Mouse (Mus musculus) cortical plate, adult 2 months (tissue): ENCODE data around the gene Rtn4rl1. TPM values are rescaled to one million over a fixed set of nuclear protein-coding genes. Genes with fewer than 3 reads are reported as not detected.

ENCODE experiments used
- H3K27ac ChIP-seq: fragments of 200-500 bp; 2 replicates; pipeline ENCODE4 v1.5.1; 2012; ENCODE audit warnings: low read length, control low read depth, inconsistent platforms; ENCODE audit not compliant: insufficient read depth
- H3K4me1 ChIP-seq: fragments of 200-500 bp; 2 replicates; pipeline ENCODE4 v1.6.1; 2011; ENCODE audit warnings: low read length; ENCODE audit not compliant: control insufficient read depth, insufficient read depth
- H3K4me3 ChIP-seq: fragments of 200-500 bp; 2 replicates; pipeline ENCODE4 v1.5.1; 2011; ENCODE audit warnings: mild to moderate bottlenecking, low read length, control low read depth; ENCODE audit not compliant: insufficient read depth
- CTCF ChIP-seq: fragments of 200-500 bp; IDR thresholded peaks from 2 replicates; pipeline ENCODE4 v1.5.1; 2011; ENCODE audit warnings: mild to moderate bottlenecking, control low read depth, low read length; ENCODE audit not compliant: insufficient read depth; ENCODE audit errors: extremely low read depth
- POLR2A ChIP-seq: fragments of 200-500 bp; IDR thresholded peaks from 2 replicates; pipeline ENCODE4 v1.6.1; 2011; ENCODE audit warnings: mild to moderate bottlenecking, low read length, control low read depth; ENCODE audit not compliant: insufficient read depth; ENCODE audit errors: extremely low read depth
- polyA plus RNA-seq: library from polyadenylated mRNA; depleted of rRNA; stranded (reverse); fragments of >200 nt; gene quantifications from 2 replicates; pipeline ENCODE4 v1.2.3, GENCODE M21; 2012

Gene Rtn4rl1
- polyA plus RNA-seq, 1 experiment = 37.9 TPM

DNA sequence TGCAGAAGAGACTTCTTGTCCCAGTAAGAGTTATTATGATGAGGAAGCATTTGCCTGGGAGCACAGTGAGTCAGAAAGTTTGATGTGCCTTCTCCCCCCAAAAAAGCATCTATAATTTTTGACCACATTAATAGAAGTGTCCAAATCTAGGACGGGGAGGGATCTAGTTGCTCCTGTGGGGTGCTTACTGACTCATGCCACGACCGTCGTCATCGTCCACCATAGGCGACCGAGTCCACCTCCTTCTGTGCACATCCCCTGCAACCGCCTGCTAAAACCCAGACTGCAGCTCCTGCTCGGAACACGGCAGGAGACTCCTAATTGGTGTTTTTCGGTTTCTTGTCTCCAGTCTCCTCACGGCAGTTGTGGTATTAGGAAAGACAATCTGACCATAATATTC, 30.5 kb downstream of the Rtn4rl1 start:
- H3K4me1 ChIP-seq = peaks cover 4% of the 10 kb centered on the region
- H3K4me3 ChIP-seq = no peak overlapping the region
- no peak overlapping the region for H3K27ac ChIP-seq
- no peak for TF ChIP-seq CTCF
- no peak for TF ChIP-seq POLR2A

DNA sequence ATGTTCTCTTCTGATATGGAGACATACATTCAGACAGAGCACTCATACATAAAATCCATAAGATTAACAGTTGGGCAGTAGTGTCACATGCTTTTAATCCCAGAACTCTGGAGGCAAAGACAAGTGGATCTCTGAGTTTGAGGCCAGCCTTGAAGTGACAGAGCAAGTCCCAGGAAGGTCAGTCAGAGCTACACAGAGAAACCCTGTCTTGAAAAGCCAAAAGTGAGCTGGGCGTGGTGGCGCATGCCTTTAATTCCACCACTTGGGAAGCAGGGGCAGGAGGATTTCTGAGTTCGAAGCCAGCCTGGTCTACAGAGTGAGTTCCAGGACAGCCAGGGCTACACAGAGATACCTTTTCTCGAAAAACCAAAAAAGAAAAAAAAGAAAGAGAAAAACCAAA, 31.3 kb downstream of the Rtn4rl1 start:
- H3K4me1 ChIP-seq = peaks cover 4% of the 10 kb centered on the region; the same call in 1 of the 2 replicates
- no peak overlapping the region for H3K4me3 ChIP-seq
- TF ChIP-seq POLR2A (no peak), CTCF (no peak)
- no peak overlapping the region for H3K27ac ChIP-seq

DNA sequence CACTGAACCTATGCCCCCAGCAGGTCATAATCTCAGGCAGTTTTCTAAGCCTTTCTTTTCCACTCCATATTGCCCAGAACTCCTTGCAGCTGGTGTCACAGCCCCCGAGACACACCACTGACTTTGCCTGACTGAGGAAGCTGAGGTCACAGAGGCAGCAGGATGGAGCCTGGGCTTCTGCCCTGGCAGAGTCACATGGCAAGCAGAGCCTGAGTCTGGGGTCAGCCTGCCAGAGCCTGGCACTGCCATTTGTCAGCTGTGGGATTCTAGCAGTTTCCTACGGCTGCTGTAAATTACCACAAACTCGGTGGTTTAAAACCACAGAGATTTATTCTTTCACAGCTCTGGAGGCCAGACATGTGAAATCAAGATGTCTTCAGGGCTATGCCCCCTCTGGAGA, 34.0 kb downstream of the Rtn4rl1 start:
- no peak overlapping the region for H3K27ac ChIP-seq
- TF ChIP-seq CTCF (no peak), POLR2A (no peak)
- H3K4me3 ChIP-seq = no peak overlapping the region
- no peaks in the 10 kb centered on the region for H3K4me1 ChIP-seq

GRCm38 (mm10) chr11:75229289-75229688, 35.7 kb downstream of the Rtn4rl1 start:
- H3K27ac ChIP-seq = no peak overlapping the region
- H3K4me1 ChIP-seq = no peaks in the 10 kb centered on the region
- no peak for TF ChIP-seq POLR2A
- TF ChIP-seq CTCF = no peak
- no peak overlapping the region for H3K4me3 ChIP-seq

DNA sequence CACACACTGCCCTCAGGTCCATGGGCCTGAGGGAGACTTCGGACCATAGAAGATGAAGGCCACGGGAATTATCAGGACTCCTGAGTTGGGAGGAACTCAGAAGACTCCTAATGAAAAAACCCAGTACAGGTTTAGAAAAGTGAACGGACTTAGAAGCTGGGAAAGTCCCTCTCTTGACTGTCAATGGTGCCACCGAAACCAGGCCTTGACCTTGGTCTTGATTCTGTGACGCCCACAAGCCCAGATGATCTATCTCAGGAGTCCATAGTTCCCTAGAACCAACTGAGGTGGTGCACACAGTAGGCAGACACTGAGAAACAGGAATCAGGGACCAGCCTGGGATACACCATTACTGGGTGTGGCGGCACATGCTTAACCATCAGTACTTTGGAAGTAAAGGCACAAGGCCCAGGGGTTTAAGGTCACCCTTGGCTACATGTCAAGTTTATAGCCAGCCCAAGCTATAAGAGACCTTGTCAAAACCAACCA, 36.7 kb downstream of the Rtn4rl1 start:
- no peak overlapping the region for H3K4me3 ChIP-seq
- no peak overlapping the region for H3K27ac ChIP-seq
- TF ChIP-seq POLR2A = no peak
- TF ChIP-seq CTCF = no peak
- H3K4me1 ChIP-seq = peaks cover 6% of the 10 kb centered on the region; the same call in 1 of the 2 replicates

GRCm38 (mm10) chr11:75231756-75232155, 38.2 kb downstream of the Rtn4rl1 start:
- Histone ChIP-seq H3K4me3 (no peak overlapping the region), H3K27ac (no peak overlapping the region), H3K4me1 (peaks cover 10% of the 10 kb centered on the region; the same call in 1 of the 2 replicates)
- TF ChIP-seq POLR2A = no peak
- TF ChIP-seq CTCF = peak; percentile 52

DNA sequence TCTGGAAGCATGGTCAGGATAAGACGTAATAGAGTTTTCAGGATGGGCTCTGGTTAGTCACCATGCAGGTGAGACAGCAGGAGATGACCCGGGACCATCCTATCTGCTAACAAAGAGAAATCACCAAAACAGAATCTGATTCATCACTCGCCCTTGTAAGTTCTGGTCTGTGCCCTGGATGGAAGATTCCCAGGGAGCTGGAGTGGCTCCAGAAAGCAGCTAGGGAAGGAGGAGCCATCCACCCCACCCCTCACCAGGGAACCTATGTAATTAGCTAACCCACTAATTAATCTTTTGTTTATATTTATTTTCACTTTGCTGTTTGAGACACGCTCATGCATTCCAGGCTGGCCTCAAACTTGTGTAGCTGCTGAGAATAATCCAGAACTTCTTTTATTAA, 38.9 kb downstream of the Rtn4rl1 start:
- H3K4me3 ChIP-seq = no peak overlapping the region
- TF ChIP-seq POLR2A = no peak
- TF ChIP-seq CTCF = no peak
- peaks cover 10% of the 10 kb centered on the region; the same call in 1 of the 2 replicates for H3K4me1 ChIP-seq
- H3K27ac ChIP-seq = no peak overlapping the region

DNA sequence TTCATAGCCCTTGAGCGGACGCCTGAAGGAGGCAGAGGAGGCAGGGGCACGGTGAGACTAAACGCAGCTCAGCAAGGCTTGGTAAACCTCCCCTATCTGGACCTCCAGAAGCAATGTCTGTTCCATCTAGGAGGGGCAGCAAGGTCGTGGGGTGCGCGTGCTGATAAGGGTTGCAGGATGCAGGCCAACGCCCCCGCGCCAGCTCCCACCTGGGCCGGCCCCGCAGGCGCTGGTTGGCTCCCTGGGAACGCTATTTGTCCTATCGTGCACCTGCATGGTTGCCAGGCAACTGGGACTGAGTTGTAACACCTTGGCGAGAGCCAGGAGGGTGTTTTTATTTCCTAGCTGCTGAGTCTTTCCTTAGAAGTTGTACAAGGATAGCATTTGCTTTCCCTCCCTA, 41.2 kb downstream of the Rtn4rl1 start:
- Histone ChIP-seq H3K4me1 (peaks cover 10% of the 10 kb centered on the region; the same call in 1 of the 2 replicates), H3K4me3 (peak overlapping the region; percentile 13; the same call in 1 of the 2 replicates), H3K27ac (no peak overlapping the region)
- TF ChIP-seq CTCF (no peak), POLR2A (no peak)

DNA sequence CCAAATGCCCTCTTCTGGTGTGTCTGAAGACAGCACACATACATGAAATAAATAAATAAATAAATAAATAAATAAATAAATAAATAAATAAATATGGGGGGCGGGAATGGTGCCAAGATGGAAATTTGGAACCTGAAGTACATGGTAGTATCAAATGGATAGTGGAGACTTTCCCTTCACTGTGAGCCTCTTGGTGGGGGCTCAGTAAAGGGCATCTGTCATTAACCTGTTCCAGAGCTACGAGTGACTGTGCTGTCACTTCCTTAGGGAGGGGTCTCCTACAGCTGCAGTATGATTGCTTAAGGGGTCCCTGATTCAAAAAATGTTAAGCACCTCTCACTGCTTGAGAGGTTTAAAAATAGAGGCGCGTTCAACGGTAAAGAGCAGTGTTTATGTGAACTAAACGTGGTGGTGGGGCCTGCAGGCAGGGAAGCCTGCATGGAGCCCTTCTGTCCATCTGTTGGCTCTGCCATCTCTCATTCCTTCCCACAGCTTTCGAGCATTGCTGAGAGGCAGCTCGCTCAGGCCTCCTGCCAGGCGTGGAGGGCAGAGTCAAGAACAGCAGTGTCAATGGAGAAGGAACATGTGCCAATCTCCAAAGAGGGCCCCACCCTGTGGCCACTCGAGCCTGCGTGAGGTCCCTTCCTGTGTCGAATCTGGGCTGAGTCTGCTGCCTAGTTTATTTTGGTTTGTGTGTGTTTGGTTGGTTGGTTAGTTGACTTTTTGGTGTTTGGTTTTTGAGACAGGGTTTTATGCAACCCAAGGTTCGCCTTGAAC, 46.8 kb downstream of the Rtn4rl1 start:
- TF ChIP-seq POLR2A (no peak), CTCF (no peak)
- H3K27ac ChIP-seq = no peak overlapping the region
- H3K4me3 ChIP-seq = no peak overlapping the region
- H3K4me1 ChIP-seq = peaks cover 11% of the 10 kb centered on the region

DNA sequence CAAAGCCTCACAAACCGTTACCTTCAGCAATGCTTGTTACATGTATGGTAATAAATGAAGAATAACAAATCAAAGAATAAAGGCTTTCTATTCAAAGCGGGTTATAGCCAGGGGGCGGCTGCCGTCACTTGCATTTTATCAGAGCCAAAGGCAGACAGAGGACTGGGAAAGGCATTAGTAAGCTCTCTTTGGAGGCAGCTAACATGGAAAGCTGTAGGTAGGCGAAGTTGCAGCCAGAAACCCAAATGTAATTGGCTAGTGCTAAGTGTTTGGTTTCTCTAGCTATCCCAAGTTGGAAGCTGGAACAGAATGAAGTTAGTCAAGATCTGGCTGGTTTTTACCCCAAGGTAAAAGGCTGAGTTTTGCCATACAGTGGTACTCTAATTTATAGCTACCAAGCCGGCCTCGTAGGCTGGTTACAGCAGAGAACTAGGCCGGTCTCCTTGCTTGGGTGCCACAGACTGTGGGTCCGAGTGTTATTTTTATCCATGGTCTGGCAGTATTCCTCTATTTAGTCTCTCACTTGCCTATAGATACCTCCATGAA, 49.2 kb downstream of the Rtn4rl1 start:
- Histone ChIP-seq H3K4me1 (peaks cover 7% of the 10 kb centered on the region), H3K27ac (no peak overlapping the region), H3K4me3 (no peak overlapping the region)
- TF ChIP-seq CTCF = no peak
- no peak for TF ChIP-seq POLR2A
